Mouse (Mus musculus) ES-E14 (cell line): ENCODE measurements around the gene Ino80e.

Experiments used
- CHD2 ChIP-seq: IDR thresholded peaks from 2 replicates; pipeline ENCODE4 v1.6.1; 2014; ENCODE audit warnings: mild to moderate bottlenecking, low read depth, low read length, inconsistent platforms
- HCFC1 ChIP-seq: IDR thresholded peaks from 2 replicates; pipeline ENCODE4 v1.6.1; 2012; ENCODE audit warnings: low read length, inconsistent platforms, borderline replicate concordance; ENCODE audit not compliant: insufficient read depth
- MAFK ChIP-seq: IDR thresholded peaks from 2 replicates; pipeline ENCODE4 v1.6.1; 2014; ENCODE audit warnings: mild to moderate bottlenecking, low read depth, low read length, inconsistent platforms; ENCODE audit not compliant: insufficient read depth
- ZC3H11A ChIP-seq: IDR thresholded peaks from 2 replicates; pipeline ENCODE4 v1.6.1; 2012; ENCODE audit warnings: low read depth, mild to moderate bottlenecking, inconsistent platforms, low read length, borderline replicate concordance
- ZNF384 ChIP-seq: IDR thresholded peaks from 2 replicates; pipeline ENCODE4 v1.6.1; 2012; ENCODE audit warnings: low read depth, low read length, inconsistent platforms

- TF ChIP-seq ZC3H11A (no peak), HCFC1 (no peak), MAFK (no peak), ZNF384 (no peak), CHD2 (no peak)
These were observed 5.8 kb upstream of the Ino80e start for GRCm38 (mm10) chr7:126868003-126868402.
